Mouse (Mus musculus) granulocyte monocyte progenitor cell, adult 5-6 weeks (primary cell): ENCODE results near the gene Dntt. TPM values are rescaled to one million over a fixed set of nuclear protein-coding genes. Genes with fewer than 3 reads are reported as not detected.

Experiments used
- ATAC-seq: replicated peaks from 2 replicates; pipeline ENCODE4 v1.8.0; 2016; ENCODE audit warnings: mild to moderate bottlenecking, moderate TSS enrichment, inconsistent platforms; ENCODE audit not compliant: poor library complexity, severe bottlenecking
- total RNA-seq, 2 experiments: library from RNA; stranded (forward) in 1 of 2; stranded (reverse) in 1 of 2; fragments of 200-712, 200-1000 nt in 1 of 2; fragments of >200 nt in 1 of 2; fragmentation: Nextera tagmentation in 1 of 2; gene quantifications; 2 replicates each; pipeline ENCODE4 v1.2.3; 2014 to 2017

Gene Dntt
- total RNA-seq, 2 experiments from 2014 or later, result 0.13 to 0.82 TPM

DNA sequence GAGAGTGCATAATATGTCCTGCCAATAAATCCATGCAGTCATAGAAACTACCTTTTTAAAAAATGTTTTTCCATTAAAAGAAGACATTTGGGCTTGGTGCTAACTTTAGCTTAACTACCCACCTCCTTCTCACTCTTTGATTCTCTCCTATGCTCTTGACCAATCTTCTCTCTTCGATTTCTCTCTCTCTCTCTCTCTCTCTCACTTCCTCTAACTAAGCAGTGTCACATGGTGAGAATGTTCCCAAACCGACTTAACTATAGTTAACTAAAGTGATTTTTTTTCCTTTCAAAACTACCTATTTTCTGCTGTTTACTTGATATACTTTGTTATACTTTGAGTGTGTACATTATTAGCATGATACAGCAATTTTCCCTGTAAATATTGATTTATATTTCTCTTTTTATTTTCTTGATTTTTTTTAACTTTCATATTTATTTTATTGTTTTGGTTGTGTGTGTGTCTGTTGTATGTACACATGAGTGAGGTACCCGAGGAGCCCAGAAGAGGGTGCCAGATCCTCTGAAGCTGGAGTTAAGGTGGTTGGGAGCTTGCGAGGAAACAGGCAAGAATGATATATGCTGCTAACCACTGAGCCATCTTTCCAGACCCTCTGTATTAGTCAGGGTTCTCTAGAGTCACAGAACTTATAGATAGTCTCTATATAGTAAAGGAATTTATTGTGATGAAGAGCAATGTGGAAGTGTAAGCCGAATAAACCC, 20.2 kb upstream of the Dntt start:
- ATAC-seq, result peak; percentile 52

DNA sequence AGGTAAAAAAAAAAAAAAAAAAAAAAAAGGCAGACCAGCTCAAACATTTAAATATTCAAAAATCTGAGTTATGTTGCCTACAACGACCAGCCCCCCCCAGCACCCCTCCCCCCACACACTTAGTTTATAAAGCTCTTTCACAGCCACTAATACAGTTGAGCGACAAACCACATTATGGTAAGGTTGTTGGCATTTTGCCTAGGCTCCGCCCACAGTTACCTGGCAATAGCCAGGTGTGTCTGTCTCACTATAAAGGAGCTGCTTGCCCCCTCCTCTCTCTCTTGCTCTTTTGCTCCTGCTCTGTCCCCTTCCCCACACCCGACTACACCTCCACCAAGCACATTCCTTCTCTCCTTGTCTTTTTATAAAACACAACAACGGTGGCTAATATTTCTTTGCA, 17.4 kb upstream of the Dntt start:
- ATAC-seq, result no peak

DNA sequence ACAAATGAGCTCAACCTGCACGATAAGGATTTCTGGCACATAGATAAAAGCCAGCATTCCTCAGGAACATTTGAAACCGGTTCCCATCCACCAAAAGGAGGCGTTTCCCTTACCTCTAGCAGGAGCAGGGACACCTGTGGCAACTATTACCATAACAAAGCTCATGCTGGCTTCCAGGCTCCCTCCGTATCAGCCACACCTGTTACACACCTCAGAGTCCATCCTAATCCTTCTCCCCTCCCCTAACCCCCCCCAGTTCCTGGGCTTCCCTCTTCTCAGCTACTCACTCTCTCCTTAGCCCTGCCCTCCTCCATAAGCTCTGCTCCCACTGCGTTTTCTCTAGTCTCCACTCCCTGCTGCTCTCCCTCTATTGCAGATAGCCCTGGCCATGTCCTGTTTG, 15.5 kb upstream of the Dntt start:
- ATAC-seq, result no peak

DNA sequence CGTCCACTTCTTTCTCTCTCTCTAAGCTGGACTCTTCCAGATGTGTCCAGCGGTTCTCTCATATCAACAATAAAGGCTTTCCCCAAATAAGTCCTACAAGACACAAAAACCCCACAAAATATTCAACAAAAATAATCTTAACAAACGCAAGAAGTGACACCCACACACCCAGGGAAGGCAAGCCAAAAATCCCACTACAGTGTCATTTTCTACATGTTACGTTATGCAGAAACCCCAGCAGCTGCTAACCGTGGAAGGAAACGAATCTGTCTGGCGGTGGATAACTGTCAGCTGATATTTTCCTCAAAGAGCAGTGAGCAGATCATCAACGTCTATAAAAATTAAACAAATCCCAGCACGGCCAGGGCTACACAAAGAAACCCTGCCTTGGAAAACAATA, 15.1 kb upstream of the Dntt start:
- no peak for ATAC-seq

DNA sequence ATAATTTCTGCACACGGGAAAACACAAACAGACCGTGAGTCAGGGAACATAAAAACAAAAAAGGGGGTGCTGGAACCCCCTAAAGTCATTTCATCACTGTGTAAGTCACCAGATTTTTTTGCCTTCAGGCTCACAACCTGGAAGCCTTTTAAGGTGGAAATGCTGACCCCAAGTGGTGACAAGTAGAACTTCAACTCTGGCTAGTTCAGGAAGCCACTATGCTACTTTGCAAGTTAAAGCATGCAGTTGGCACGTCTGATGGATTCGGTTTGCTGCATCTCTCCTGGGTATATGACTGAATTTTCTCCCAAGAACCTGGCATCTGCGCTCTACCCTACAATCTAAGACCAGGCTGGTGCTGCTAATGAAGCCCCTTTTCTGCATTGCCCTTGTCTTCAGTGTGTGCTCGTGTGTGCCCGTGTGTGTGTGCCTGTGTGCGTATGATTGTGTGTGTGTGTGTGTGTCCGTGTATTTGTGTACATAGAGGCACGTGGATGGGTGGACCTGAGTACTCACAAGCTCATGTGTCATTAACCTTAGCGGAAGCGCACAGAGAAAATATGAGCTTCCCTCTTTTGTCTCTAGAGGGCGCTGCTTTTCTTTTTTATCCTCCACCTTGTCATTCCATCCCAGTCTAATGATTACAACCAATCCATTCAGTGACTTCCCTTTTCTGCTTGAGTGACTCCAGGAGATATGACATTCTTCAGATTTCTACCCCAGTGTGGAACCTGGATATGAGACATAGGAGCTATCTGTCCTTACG, 12.9 kb upstream of the Dntt start:
- ATAC-seq, result peak; percentile 87

DNA sequence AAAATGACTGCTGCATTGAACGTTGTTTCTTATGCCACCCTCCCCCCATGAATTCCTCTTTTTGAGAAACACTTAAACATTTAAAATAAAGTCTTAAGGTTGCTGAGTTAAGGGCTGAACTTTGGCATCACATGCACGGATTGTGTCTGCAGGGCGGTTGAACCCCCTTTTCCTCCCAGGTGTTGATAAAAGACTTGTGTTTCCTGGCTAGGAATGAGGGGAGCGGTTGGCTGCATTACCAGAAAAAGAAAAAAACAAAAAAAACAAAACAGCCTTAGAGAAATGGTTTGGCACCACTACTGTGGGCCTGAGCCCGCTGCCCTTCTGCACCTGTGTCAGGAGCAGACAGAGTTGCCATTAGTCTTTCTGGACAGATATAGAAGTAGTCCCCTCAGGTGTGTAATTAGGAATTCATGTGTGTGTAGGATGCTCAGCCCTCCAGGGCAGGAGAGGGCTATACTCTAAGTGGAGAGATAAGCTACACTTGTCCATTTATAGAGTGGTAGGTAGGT, 9.9 kb upstream of the Dntt start:
- ATAC-seq, result no peak

DNA sequence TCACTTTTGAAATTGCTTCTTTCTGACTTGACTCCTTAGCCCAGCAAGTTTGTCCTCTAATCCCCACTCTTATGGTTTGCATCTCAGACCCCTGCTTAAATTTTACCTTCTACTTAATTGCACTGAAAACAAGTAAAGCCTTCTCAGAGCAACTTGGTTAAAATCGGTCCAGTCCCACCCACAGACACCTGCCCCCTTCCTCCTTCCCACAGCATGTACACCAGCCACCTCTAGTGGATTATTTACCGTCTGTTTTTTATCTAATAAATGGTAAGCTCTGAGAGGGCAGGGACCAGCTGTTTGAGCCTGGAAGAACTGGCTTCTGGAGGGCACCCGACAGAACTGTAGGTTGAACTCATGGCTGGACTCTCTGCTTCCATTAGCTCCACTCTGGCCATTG, 8.5 kb upstream of the Dntt start:
- ATAC-seq, result no peak

DNA sequence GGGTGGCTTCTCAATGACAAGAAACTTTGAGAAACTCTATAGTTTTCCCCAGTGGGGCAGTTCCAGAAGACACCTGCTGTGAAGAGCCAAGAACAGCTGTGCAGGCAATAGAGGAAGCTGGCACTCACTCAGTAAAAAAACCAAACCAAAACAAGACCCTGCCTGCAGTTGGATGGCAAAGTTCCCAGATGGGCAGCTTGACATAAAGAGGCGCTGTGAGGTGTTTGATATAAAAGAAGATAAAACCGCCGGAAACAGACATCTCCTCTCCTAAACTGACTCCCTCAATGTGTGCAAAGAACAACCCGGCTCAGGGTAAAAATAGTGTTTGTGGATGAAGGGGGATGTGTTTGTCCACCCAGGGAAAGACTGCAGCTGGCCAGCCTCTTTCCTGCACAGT, 6.8 kb upstream of the Dntt start:
- peak; percentile 43; the same call in 1 of the 2 replicates for ATAC-seq

DNA sequence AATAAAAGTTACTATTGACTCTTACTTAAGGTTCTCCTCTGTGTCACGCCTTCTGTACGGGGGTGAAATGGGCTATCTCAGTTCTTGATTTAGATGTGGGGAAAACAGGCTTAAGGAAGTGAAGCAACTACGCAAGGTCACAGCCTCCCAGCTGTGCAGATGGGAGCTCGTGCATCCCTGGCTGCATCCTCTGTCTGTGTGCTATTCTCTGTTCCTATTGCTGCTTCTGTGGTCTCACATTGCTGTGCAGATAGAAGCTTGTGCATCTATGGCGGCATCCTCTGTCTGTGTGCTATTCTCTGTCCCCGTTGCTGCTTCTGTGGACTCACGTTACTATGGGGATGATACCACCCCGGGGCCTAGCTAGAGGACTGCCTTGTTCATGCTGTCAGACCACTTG, 2.5 kb upstream of the Dntt start:
- ATAC-seq, result peak; percentile 81

DNA sequence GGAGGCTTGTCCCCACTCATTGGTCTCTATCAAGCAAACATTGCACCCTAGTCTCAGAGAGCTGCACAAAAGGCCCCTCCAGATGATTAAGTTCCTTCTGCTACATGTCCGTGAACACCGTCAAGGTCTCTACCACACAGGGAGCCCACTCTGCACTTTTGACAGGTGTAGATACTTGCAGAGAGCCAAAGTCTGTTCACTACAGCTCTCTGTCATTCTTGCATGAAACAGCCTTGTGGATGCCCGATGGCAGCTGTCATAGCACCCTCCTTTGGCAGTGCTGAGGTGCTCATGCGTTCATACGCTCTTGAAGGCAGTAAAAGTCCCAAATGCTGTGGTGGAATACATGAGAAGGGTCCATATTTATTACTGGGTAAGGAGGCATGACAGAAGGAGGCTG, 2.1 kb upstream of the Dntt start:
- ATAC-seq, result no peak

DNA sequence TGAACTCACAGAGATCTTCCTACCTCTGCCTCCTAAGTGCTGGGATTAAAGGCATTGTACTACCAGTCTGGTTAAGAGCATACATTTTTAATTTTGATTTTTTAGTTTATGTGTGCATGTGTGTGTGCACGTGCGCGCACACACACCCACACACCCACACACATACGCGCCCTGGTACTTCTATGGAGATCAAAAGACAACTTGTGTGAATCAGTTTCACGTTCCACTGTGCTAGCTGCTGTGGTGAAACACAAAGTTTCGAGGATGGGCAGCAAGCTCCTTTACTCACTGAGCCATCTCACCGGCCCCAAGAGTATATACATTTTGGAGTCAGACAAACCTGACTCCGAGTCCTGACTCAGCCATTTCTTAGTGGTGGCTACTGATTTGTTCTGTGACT, 1.5 kb upstream of the Dntt start:
- ATAC-seq, result no peak

DNA sequence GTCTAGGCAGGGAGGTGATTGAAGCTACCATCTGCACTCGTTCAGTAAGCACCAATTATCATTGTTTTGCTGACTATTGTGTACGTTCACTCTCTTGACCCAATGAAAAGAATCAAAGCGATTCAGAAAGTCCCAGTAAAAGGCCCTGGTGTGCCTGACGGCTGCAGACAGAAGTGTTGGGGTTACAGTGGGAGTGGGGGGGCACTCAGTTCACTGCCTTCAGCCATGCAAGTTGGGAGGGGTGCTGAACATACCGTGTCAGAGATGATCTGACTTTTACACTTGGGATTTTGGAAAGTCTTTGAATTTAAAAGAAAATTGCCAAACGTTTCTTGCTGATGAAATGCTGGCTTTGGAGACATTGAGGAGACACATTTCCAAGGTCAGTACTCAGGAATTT, 1.1 kb downstream of the Dntt start:
- ATAC-seq, result no peak

DNA sequence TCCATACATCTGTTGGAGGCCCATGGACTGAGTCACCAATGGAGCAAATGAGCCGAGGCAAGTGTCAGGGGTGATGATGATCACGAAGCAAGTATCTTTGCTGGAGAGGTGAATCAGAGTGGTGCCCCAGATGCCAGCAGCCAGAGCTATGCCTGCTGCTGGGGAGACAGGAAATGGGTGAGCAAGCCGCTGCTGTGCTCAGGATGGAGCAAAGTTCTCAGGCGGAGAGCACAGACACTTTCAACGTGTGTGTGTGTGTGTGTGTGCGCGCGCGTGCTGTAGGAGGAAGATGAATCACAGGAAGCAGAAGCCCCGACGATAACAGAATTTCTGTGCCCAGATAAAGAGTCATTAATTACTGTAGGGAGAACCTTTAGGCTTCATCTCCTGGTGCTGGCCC, 1.9 kb downstream of the Dntt start:
- peak; percentile 78 for ATAC-seq

DNA sequence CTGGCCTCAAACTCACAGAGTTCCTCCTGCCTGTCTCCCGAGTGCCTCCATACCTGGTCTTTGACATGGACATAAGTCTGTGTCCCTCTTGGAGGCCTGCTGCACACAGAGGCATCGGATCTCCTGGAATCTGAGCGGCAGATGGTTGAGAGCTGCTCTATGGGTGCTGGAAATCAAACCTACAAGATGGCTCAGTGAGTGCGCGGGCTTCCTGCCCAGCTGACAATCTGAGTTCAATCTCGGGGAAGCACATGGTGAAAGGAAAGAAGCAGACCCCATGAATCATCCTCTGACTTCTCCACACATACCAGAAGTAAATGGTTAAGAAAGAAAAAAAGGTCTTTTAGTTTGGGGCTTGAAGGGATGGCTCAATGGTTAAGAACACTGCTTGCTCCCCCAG, 2.8 kb downstream of the Dntt start:
- ATAC-seq, result no peak

DNA sequence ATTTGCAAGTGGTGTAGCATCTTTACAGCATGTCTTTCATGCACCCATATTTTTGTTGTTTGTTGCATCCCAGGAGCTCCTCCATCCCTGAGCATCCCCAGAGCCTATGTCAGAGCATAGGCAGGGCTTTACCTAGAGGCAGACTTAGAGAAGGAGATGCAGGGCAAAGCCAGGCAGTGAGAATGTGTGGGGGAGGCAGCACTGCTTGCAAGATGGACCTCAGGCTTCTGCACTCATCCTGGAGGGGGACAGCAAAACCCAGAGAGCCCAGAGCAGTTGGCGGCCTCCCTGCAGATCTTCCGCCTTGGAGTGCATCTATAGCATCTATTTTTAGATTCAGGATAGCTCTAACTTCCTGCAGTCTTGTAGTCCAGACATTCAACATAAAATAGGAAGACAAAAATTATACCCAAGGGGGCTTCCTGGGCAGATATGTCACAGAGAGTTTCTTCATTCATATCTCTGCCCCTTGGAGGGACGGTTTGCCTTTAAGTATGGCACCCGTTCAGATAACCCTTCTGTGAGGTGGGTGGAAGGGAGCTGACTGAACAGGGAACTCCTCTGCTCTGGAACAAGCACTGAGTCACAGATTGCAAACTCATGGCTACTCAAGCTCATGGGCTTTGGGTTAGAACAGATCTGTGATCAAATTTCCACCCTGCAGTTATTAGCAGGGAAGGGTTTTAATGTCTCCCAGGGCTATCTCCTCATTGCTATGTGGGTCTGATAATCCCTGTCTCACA, 6.9 kb downstream of the Dntt start:
- 0 out of 2 replicates have a peak, but pooled peaks have one; percentile 35 for ATAC-seq

DNA sequence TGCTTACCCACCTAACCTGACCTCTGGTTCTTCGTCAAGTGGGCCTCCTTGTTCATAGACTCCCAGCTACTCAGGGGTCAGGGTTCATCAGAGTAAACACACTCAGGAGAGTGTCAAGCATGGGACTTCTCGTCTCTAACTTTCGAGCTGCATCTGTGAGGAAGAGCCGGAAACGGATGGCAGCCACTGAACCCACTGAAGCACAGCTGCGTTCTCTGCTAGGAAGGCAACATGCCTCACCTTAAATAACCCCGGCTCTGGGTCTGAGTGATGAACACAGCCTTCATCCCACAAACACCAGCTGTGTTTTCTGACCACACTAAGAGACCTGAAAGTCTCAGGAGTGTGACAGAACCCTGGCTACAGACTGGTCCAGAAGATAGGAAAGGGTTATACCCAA, 10.0 kb downstream of the Dntt start:
- peak; percentile 90 for ATAC-seq

DNA sequence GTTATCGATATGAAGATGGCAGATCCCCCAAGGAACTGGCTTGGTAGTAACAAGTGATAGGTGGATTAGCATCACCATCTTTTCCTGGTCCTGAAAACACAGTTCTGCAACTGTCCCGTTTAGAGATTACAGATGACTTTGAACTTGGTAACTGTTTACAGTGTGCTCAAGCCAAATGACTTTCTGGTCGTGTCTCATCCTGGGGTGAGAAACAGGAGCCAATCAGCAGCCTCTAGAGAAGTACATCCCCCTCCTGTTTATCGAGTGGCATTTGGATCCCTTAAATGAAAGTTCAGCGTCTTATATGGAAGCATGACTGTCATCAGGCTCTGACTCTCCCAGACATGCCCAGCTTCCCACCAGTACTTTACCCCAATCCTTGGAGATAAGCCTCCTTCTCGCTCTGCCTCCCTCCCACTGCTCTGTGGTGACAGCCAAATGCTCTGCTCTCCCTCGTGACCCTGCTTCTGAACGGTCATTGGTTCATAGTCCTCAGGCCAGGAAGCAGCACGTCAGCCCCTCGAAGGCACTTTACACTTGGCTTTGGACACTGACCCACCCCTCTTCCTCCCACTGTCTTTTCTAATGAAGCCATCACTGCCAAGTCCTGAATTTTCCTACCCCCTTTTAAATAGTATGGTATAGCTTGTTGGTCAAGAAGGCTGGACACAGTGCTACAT, 16.2 kb downstream of the Dntt start:
- ATAC-seq, result no peak

DNA sequence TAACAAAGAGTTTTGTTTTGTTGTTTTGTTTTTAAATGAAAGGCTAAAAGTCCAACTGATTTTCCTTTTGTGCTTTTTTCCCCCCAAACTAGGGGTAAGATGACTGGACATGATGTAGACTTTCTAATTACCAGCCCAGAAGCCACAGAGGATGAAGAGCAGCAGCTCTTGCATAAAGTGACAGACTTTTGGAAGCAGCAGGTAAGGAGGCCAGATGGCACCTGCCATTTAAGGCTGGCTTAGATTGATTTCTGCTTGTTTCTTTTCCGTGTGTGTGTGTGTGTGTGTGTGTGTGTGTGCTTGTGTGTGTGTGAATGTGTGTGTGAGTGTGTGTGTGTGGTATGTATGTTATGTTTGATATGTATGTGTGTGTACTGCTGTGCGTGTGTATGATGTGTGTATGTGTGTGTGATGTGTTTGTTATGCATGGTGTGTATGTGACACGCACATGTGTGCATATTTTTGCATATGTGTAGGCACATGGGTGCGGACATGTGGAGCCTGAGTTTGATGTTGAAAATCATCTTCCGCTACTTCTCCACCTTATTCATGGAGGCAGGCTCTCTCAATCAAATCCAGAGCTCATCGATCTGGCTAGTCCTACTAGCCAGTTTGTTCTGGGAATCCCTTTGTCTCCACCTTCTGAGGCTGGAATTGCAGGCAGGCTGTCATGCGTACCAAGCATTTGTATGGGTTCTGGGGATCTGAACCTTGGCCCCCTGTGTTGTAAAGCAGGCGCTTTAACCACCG, 18.5 kb downstream of the Dntt start:
- ATAC-seq, result no peak

DNA sequence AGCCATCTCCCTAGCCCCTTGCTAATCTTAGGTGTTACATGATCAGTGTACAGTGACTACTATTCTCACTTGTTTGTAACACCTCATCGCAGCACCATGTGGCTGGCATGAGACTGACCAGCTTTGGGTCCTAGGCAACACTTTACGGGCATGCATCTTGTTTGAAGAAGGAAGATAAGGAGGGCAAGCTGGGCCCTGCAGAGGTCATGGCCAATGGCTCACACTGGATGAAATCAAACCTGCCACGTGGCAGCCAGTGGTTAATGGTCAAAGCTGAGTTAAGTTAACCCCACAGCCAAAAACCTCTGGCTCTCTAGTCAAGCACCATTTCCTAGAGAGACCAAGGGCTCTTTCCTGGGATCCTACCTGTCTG, 19.1 kb downstream of the Dntt start:
- no peak for ATAC-seq

DNA sequence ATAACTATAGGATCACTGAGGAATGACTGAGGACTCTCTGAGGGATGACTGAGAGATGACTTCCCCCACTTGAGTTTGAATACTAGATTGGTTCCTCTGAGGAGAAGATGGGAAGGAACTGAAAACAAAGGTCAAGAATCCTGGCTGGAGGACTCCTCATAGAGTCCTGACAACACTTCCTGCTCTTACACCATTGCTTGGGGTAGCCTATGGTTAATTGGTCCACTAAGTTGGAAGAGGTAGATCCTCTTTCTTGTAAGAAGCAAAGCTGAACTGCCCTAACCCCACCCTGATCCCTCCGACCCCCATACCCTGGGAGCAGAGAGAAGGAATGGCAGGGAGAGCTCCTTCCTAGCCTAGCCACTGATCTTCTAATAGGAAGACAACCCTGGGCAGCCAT, 22.6 kb downstream of the Dntt start:
- peak; percentile 80 for ATAC-seq
